ENCODE assay signal across 9 mouse cellular contexts in the genomic region with DNA sequence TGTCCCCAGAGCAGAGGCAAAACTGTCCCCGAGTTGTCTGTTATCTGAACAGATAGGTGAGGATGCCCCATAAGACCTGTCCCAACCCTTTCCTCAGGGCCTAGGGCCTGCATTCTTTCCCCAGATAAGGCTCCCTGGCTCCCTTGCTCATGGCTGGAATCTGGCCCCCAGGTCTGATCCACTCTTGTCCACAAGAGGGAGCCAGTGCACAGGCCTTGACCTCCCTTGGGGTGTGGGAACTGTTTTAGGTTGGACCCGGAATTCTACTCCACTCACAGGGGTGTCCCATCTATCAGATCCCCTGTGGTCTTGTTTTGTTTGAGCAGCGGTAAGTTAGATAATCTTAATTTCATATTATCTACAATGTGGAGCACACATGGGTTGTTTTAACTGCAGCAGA. TPM values are rescaled to one million over a fixed set of nuclear protein-coding genes. Genes with fewer than 3 reads are reported as not detected.
A peak's percentile ranks its signal among the peaks of the same experiment; 100 is the strongest.
DNase-seq lines count a peak whose midpoint lies in the region; ATAC-seq and TF ChIP-seq lines count a peak whose summit lies in the region.
"Had no signal": no experiment of that assay in that cellular context is flagged by ENCODE, and none has a peak within 500 bp of the region (broad histone marks: within the 10 kb centered on the region; RNA-seq: fewer than 3 reads in every experiment).

No protein-coding gene starts in this region.

- ATAC-seq in embryonic facial prominence, embryonic 13.5 days (ENCODE audit: insufficient number of reproducible peaks, insufficient read depth, low FRiP score, low TSS enrichment, low read depth), result 0 out of 2 replicates have a peak, but pooled peaks have one; percentile 32
- no peak for ATAC-seq in liver, embryonic 14.5 days (ENCODE audit: insufficient read depth)
- ATAC-seq in neural tube, embryonic 13.5 days (ENCODE audit: low read depth), result peak; percentile 60

- no peak overlapping the region for H3K4me2 ChIP-seq in embryonic facial prominence, embryonic 13.5 days
- no peak overlapping the region for H3K4me2 ChIP-seq in liver, embryonic 14.5 days (ENCODE audit: low read depth)
- no peak overlapping the region for H3K4me2 ChIP-seq in neural tube, embryonic 13.5 days

- H3K36me3 ChIP-seq in embryonic facial prominence, embryonic 13.5 days, result no peaks in the 10 kb centered on the region
- no peaks in the 10 kb centered on the region for H3K36me3 ChIP-seq in heart, embryonic 10.5 days
- no peaks in the 10 kb centered on the region for H3K36me3 ChIP-seq in liver, embryonic 14.5 days (replicated peaks; ENCODE audit: control insufficient read depth, insufficient read depth, low read depth)
- H3K36me3 ChIP-seq in neural tube, embryonic 13.5 days, result no peaks in the 10 kb centered on the region
- H3K36me3 ChIP-seq in testis, adult 2 months (ENCODE audit: control insufficient read depth, insufficient read depth, low read length), result no peaks in the 10 kb centered on the region

- peak; percentile 90 for TF ChIP-seq CTCF in liver, embryonic 14.5 days (IDR thresholded peaks at IDR 0.05; ENCODE audit: low read depth)
- TF ChIP-seq CTCF in testis, adult 2 months (IDR thresholded peaks at IDR 0.05; ENCODE audit: control insufficient read depth, insufficient read depth, insufficient replicate concordance, low read depth, low read length), result peak; percentile 77; the same call in 1 of the 2 replicates

- DNase-seq in CD8-positive naive resting alpha-beta T cell, adult 2 months (ENCODE audit: low read depth in 2 of 2, low spot score in 2 of 2), result peak; percentile 13 to 36
- DNase-seq in adrenal gland, postnatal 36 days, result peak; percentile 79 to 81
- peak; percentile 85 for DNase-seq in heart, embryonic 10.5 days (ENCODE audit: low spot score)
- peak; percentile 66 to 77 for DNase-seq in kidney, postnatal 25 days
- peak in 2 of 3 experiments; percentile 14 to 33 for DNase-seq in liver, embryonic 14.5 days (ENCODE audit: low read depth in 3 of 3, low spot score in 3 of 3)

- no peak for TF ChIP-seq POLR2A in testis, adult 2 months (IDR thresholded peaks at IDR 0.05; ENCODE audit: control insufficient read depth, low read depth, low read length)

- no peak overlapping the region for H3K27ac ChIP-seq in embryonic facial prominence, embryonic 13.5 days
- H3K27ac ChIP-seq in heart, embryonic 10.5 days, result 0 out of 2 replicates have a peak overlapping the region, but pooled peaks have one; percentile 10
- H3K27ac ChIP-seq in liver, embryonic 14.5 days, result no peak overlapping the region
- no peak overlapping the region for H3K27ac ChIP-seq in neural tube, embryonic 13.5 days (replicated peaks)
- H3K27ac ChIP-seq in testis, adult 2 months (ENCODE audit: control insufficient read depth, insufficient read depth, low read depth, low read length), result no peak overlapping the region

- WGBS in embryonic facial prominence, embryonic 13.5 days, result 12% methylated on average over 3 of the region's 3 CpGs
- whole genome bisulfite sequencing in heart, embryonic 10.5 days, result 8% methylated on average over 3 of the region's 3 CpGs
- 4% methylated on average over 3 of the region's 3 CpGs for WGBS in liver, embryonic 14.5 days (ENCODE audit: insufficient replicate concordance)
- WGBS in neural tube, embryonic 13.5 days, result 17% methylated on average over 3 of the region's 3 CpGs

- peaks cover 25% of the 10 kb centered on the region for H3K27me3 ChIP-seq in embryonic facial prominence, embryonic 13.5 days
- H3K27me3 ChIP-seq in heart, embryonic 10.5 days (ENCODE audit: insufficient read depth, poor library complexity, severe bottlenecking), result peaks cover 27% of the 10 kb centered on the region
- H3K27me3 ChIP-seq in liver, embryonic 14.5 days (ENCODE audit: control insufficient read depth, insufficient read depth, low read length), result no peaks in the 10 kb centered on the region
- peaks cover 14% of the 10 kb centered on the region; the same call in 1 of the 2 replicates for H3K27me3 ChIP-seq in neural tube, embryonic 13.5 days
- H3K27me3 ChIP-seq in testis, adult 2 months (ENCODE audit: control insufficient read depth, insufficient read depth, low read length), result no peaks in the 10 kb centered on the region

- no peaks in the 10 kb centered on the region for H3K9me3 ChIP-seq in embryonic facial prominence, embryonic 13.5 days
- no peaks in the 10 kb centered on the region for H3K9me3 ChIP-seq in heart, embryonic 10.5 days
- no peaks in the 10 kb centered on the region for H3K9me3 ChIP-seq in liver, embryonic 14.5 days (ENCODE audit: control insufficient read depth, low read length)
- no peaks in the 10 kb centered on the region for H3K9me3 ChIP-seq in neural tube, embryonic 13.5 days

- no peak overlapping the region for H3K4me3 ChIP-seq in embryonic facial prominence, embryonic 13.5 days
- H3K4me3 ChIP-seq in heart, embryonic 10.5 days, result no peak overlapping the region
- H3K4me3 ChIP-seq in liver, embryonic 14.5 days (ENCODE audit: insufficient read depth in 1 of 2, low read depth in 2 of 2, low read length in 2 of 2), result no peak overlapping the region
- no peak overlapping the region for H3K4me3 ChIP-seq in neural tube, embryonic 13.5 days
- no peak overlapping the region for H3K4me3 ChIP-seq in testis, adult 2 months (ENCODE audit: control insufficient read depth, low read depth, low read length)
- H3K4me3 ChIP-seq: erythroblast, embryonic 14.5 days had no signal

- H3K4me1 ChIP-seq in embryonic facial prominence, embryonic 13.5 days, result peaks cover 18% of the 10 kb centered on the region
- peaks cover 18% of the 10 kb centered on the region for H3K4me1 ChIP-seq in heart, embryonic 10.5 days
- no peaks in the 10 kb centered on the region for H3K4me1 ChIP-seq in liver, embryonic 14.5 days (replicated peaks; ENCODE audit: control insufficient read depth in 2 of 2, insufficient read depth in 2 of 2, low read length in 1 of 2)
- H3K4me1 ChIP-seq in neural tube, embryonic 13.5 days (replicated peaks), result peaks cover 40% of the 10 kb centered on the region
- H3K4me1 ChIP-seq in testis, adult 2 months (ENCODE audit: control insufficient read depth, insufficient read depth, low read length), result no peaks in the 10 kb centered on the region

- TF ChIP-seq EP300 in liver, embryonic 14.5 days (IDR thresholded peaks at IDR 0.05; ENCODE audit: low read depth), result no peak

- no peak overlapping the region for H3K9ac ChIP-seq in embryonic facial prominence, embryonic 13.5 days
- H3K9ac ChIP-seq in liver, embryonic 14.5 days (replicated peaks), result no peak overlapping the region
- H3K9ac ChIP-seq in neural tube, embryonic 13.5 days, result no peak overlapping the region

RNA-seq across cellular contexts. Expression of gene Arhgap8, which starts 35.1 kb away (rescaled TPM):
- total RNA-seq in adrenal gland, postnatal 36 days (2021), result 1 to 10 TPM in 1 of 2 experiments, under 1 TPM in 1; 0.56 to 1.1 TPM
- polyA plus RNA-seq in embryonic facial prominence, embryonic 13.5 days (2015; fragmentation: Nextera tagmentation; extraction: Ambion mirVana), result 3.9 and 6.0 TPM in 2 replicates
- 4.3 and 6.5 TPM in 2 replicates for polyA plus RNA-seq in heart, embryonic 10.5 days (2016; fragmentation: Nextera tagmentation; extraction: Ambion mirVana)
- polyA plus RNA-seq in liver, embryonic 14.5 days (2012; rRNA removed), result 0.29 and 0.36 TPM in 2 replicates
- 0.22 and 0.32 TPM in 2 replicates for polyA plus RNA-seq in liver, embryonic 14.5 days (2014; fragmentation: Nextera tagmentation; extraction: Ambion mirVana)
- polyA plus RNA-seq in neural tube, embryonic 13.5 days (2015; fragmentation: Nextera tagmentation; extraction: Ambion mirVana), result 1.7 and 2.2 TPM in 2 replicates
- 3.1 and 3.7 TPM in 2 replicates for polyA plus RNA-seq in testis, adult 2 months (2012; rRNA removed)
- polyA plus RNA-seq: erythroblast, embryonic 14.5 days had no signal

Comparison
In these comparisons a context has a peak if more than half of its experiments do, and no peak if none do; other contexts are left out.
1. DNase-seq: peak in every context shown above with its lines; median percentile 85 in heart, embryonic 10.5 days; 80 in adrenal gland, postnatal 36 days; 72 in kidney, postnatal 25 days; 24 in CD8-positive naive resting alpha-beta T cell, adult 2 months; 24 in liver, embryonic 14.5 days.